Mouse (Mus musculus): ENCODE measurements at regions not wholly inside any gene's neighbourhood (a gene's known extent, or its start where the extent isn't known, plus 50 kb on each side); places are given as distances from the start of the nearest gene placed in this dataset.

GRCm38 (mm10) chr7:66493216-66493885, 66.0 kb upstream of the Aldh1a3 start:
- H3K4me1 ChIP-seq (ENCODE audit: control insufficient read depth, insufficient read depth, low read length): no peaks in the 10 kb centered on the region
- H3K36me3 ChIP-seq (ENCODE audit: control insufficient read depth, insufficient read depth, low read length): no peaks in the 10 kb centered on the region
- ATAC-seq (ENCODE audit: low FRiP score, low read depth): no peak
- H3K27me3 ChIP-seq (ENCODE audit: control insufficient read depth, insufficient read depth, low read length): no peaks in the 10 kb centered on the region
- H3K9ac ChIP-seq (ENCODE audit: low read depth, low read length, severe bottlenecking): no peak overlapping the region
- H3K4me2 ChIP-seq (replicated peaks; ENCODE audit: low read depth, low read length, severe bottlenecking): no peak overlapping the region
- WGBS: 74% methylated on average over 10 of the region's 10 CpGs
- no peak overlapping the region for H3K4me3 ChIP-seq (replicated peaks; ENCODE audit: low read length)
- no peak for DNase-seq (ENCODE audit: low spot score)
- TF ChIP-seq POLR2A (IDR thresholded peaks at IDR 0.05; ENCODE audit: borderline replicate concordance, extremely low read depth, insufficient read depth, insufficient read length): no peak
- H3K9me3 ChIP-seq (ENCODE audit: control insufficient read depth, low read length): no peaks in the 10 kb centered on the region
- H3K27ac ChIP-seq (replicated peaks; ENCODE audit: low read depth, low read length): no peak overlapping the region

- H3K36me3 ChIP-seq (ENCODE audit: control insufficient read depth, insufficient read depth, low read length): no peaks in the 10 kb centered on the region
- 75% methylated on average over 12 of the region's 12 CpGs for WGBS
- H3K4me3 ChIP-seq (replicated peaks; ENCODE audit: low read length): no peak overlapping the region
- ATAC-seq (ENCODE audit: low FRiP score, low read depth) (no peak), DNase-seq (ENCODE audit: low spot score) (no peak)
- no peak overlapping the region for H3K9ac ChIP-seq (ENCODE audit: low read depth, low read length, severe bottlenecking)
- H3K9me3 ChIP-seq (ENCODE audit: control insufficient read depth, low read length): no peaks in the 10 kb centered on the region
- H3K27me3 ChIP-seq (ENCODE audit: control insufficient read depth, insufficient read depth, low read length): no peaks in the 10 kb centered on the region
- H3K27ac ChIP-seq (replicated peaks; ENCODE audit: low read depth, low read length): no peak overlapping the region
- TF ChIP-seq POLR2A (IDR thresholded peaks at IDR 0.05; ENCODE audit: borderline replicate concordance, extremely low read depth, insufficient read depth, insufficient read length): no peak
- H3K4me1 ChIP-seq (ENCODE audit: control insufficient read depth, insufficient read depth, low read length): no peaks in the 10 kb centered on the region
- no peak overlapping the region for H3K4me2 ChIP-seq (replicated peaks; ENCODE audit: low read depth, low read length, severe bottlenecking)
Measured at GRCm38 (mm10) chr7:66492748-66493147, 65.4 kb upstream of the Aldh1a3 start.

GRCm38 (mm10) chr7:66491501-66491900, 64.2 kb upstream of the Aldh1a3 start:
- H3K27me3 ChIP-seq (ENCODE audit: control insufficient read depth, insufficient read depth, low read length): no peaks in the 10 kb centered on the region
- no peak for ATAC-seq (ENCODE audit: low FRiP score, low read depth)

GRCm38 (mm10) chr7:66490073-66490472, 62.8 kb upstream of the Aldh1a3 start:
- TF ChIP-seq POLR2A (IDR thresholded peaks at IDR 0.05; ENCODE audit: borderline replicate concordance, extremely low read depth, insufficient read depth, insufficient read length): no peak
- no peak overlapping the region for H3K4me2 ChIP-seq (replicated peaks; ENCODE audit: low read depth, low read length, severe bottlenecking)
- no peaks in the 10 kb centered on the region for H3K4me1 ChIP-seq (ENCODE audit: control insufficient read depth, insufficient read depth, low read length)

More at GRCm38 (mm10) chr7:66491501-66491900, 64.2 kb upstream of the Aldh1a3 start:
- H3K9ac ChIP-seq (ENCODE audit: low read depth, low read length, severe bottlenecking): no peak overlapping the region
- H3K27ac ChIP-seq (replicated peaks; ENCODE audit: low read depth, low read length): no peak overlapping the region
- no peak for DNase-seq (ENCODE audit: low spot score)
- no peak overlapping the region for H3K4me3 ChIP-seq (replicated peaks; ENCODE audit: low read length)
- TF ChIP-seq POLR2A (IDR thresholded peaks at IDR 0.05; ENCODE audit: borderline replicate concordance, extremely low read depth, insufficient read depth, insufficient read length): no peak
- no peaks in the 10 kb centered on the region for H3K9me3 ChIP-seq (ENCODE audit: control insufficient read depth, low read length)
- H3K4me2 ChIP-seq (replicated peaks; ENCODE audit: low read depth, low read length, severe bottlenecking): no peak overlapping the region
- no peaks in the 10 kb centered on the region for H3K36me3 ChIP-seq (ENCODE audit: control insufficient read depth, insufficient read depth, low read length)
- H3K4me1 ChIP-seq (ENCODE audit: control insufficient read depth, insufficient read depth, low read length): no peaks in the 10 kb centered on the region
- 72% methylated on average over 2 of the region's 2 CpGs for WGBS

GRCm38 (mm10) chr7:66487751-66488150, 60.4 kb upstream of the Aldh1a3 start:
- no peak for TF ChIP-seq POLR2A (IDR thresholded peaks at IDR 0.05; ENCODE audit: borderline replicate concordance, extremely low read depth, insufficient read depth, insufficient read length)
- peak; percentile 54 for DNase-seq (ENCODE audit: low spot score)
- Histone ChIP-seq H3K4me2 (replicated peaks; ENCODE audit: low read depth, low read length, severe bottlenecking) (no peak overlapping the region), H3K4me3 (replicated peaks; ENCODE audit: low read length) (no peak overlapping the region), H3K27ac (replicated peaks; ENCODE audit: low read depth, low read length) (no peak overlapping the region), H3K27me3 (ENCODE audit: control insufficient read depth, insufficient read depth, low read length) (no peaks in the 10 kb centered on the region), H3K9ac (ENCODE audit: low read depth, low read length, severe bottlenecking) (no peak overlapping the region), H3K4me1 (ENCODE audit: control insufficient read depth, insufficient read depth, low read length) (no peaks in the 10 kb centered on the region), H3K36me3 (ENCODE audit: control insufficient read depth, insufficient read depth, low read length) (no peaks in the 10 kb centered on the region), H3K9me3 (ENCODE audit: control insufficient read depth, low read length) (no peaks in the 10 kb centered on the region)
- ATAC-seq (ENCODE audit: low FRiP score, low read depth): no peak

More at GRCm38 (mm10) chr7:66490073-66490472, 62.8 kb upstream of the Aldh1a3 start:
- 87% methylated on average over 1 of the region's 1 CpGs for WGBS
- H3K9me3 ChIP-seq (ENCODE audit: control insufficient read depth, low read length): no peaks in the 10 kb centered on the region
- no peak overlapping the region for H3K4me3 ChIP-seq (replicated peaks; ENCODE audit: low read length)
- H3K27ac ChIP-seq (replicated peaks; ENCODE audit: low read depth, low read length): no peak overlapping the region
- ATAC-seq (ENCODE audit: low FRiP score, low read depth) (no peak), DNase-seq (ENCODE audit: low spot score) (no peak)
- no peak overlapping the region for H3K9ac ChIP-seq (ENCODE audit: low read depth, low read length, severe bottlenecking)
- no peaks in the 10 kb centered on the region for H3K36me3 ChIP-seq (ENCODE audit: control insufficient read depth, insufficient read depth, low read length)
- no peaks in the 10 kb centered on the region for H3K27me3 ChIP-seq (ENCODE audit: control insufficient read depth, insufficient read depth, low read length)

All from limb, embryonic 14.5 days (tissue).